Mouse (Mus musculus): ENCODE data around the gene Plod3. TPM values are rescaled to one million over a fixed set of nuclear protein-coding genes. Genes with fewer than 3 reads are reported as not detected.

Gene Plod3
- polyA plus RNA-seq, 1 experiment from 2014 or later: 23.1 TPM

- Histone ChIP-seq H3K4me2 (peak overlapping the region; percentile 90), H3K27ac (ENCODE audit: low read depth, low read length) (peak overlapping the region; percentile 76), H3K4me3 (ENCODE audit: low read depth, low read length) (peak overlapping the region; percentile 66), H3K9me3 (ENCODE audit: control insufficient read depth, low read length) (no peaks in the 10 kb centered on the region), H3K4me1 (ENCODE audit: control insufficient read depth, insufficient read depth, low read length) (peaks cover 9% of the 10 kb centered on the region), H3K9ac (ENCODE audit: low read length) (peak overlapping the region; percentile 70), H3K36me3 (ENCODE audit: control insufficient read depth, insufficient read depth, low read length) (peaks cover 18% of the 10 kb centered on the region), H3K27me3 (ENCODE audit: control insufficient read depth, insufficient read depth, low read length) (no peaks in the 10 kb centered on the region)
- DNase-seq (ENCODE audit: low spot score, missing footprints) (no peak), ATAC-seq (ENCODE audit: low FRiP score) (peak; percentile 60)
- WGBS: 28% methylated on average over 5 of the region's 5 CpGs
These were observed 25.4 kb upstream of the Plod3 start for GRCm38 (mm10) chr5:136961334-136961982.

- Histone ChIP-seq H3K36me3 (ENCODE audit: control insufficient read depth, insufficient read depth, low read length) (peaks cover 18% of the 10 kb centered on the region), H3K4me2 (peak overlapping the region; percentile 90), H3K27me3 (ENCODE audit: control insufficient read depth, insufficient read depth, low read length) (no peaks in the 10 kb centered on the region), H3K27ac (ENCODE audit: low read depth, low read length) (peak overlapping the region; percentile 76), H3K9me3 (ENCODE audit: control insufficient read depth, low read length) (no peaks in the 10 kb centered on the region), H3K9ac (ENCODE audit: low read length) (peak overlapping the region; percentile 70), H3K4me3 (ENCODE audit: low read depth, low read length) (peak overlapping the region; percentile 66), H3K4me1 (ENCODE audit: control insufficient read depth, insufficient read depth, low read length) (peaks cover 9% of the 10 kb centered on the region)
- WGBS: 1% methylated on average over 20 of the region's 20 CpGs
- peak; percentile 99 for DNase-seq (ENCODE audit: low spot score, missing footprints)
- peak; percentile 92 for ATAC-seq (ENCODE audit: low FRiP score)
These were observed 24.8 kb upstream of the Plod3 start for GRCm38 (mm10) chr5:136961983-136962461.

GRCm38 (mm10) chr5:136962501-136962900 is 24.3 kb upstream of the Plod3 start:
- Histone ChIP-seq H3K9me3 (ENCODE audit: control insufficient read depth, low read length) (no peaks in the 10 kb centered on the region), H3K9ac (ENCODE audit: low read length) (peak overlapping the region; percentile 70), H3K36me3 (ENCODE audit: control insufficient read depth, insufficient read depth, low read length) (peaks cover 18% of the 10 kb centered on the region), H3K4me2 (peak overlapping the region; percentile 90), H3K4me1 (ENCODE audit: control insufficient read depth, insufficient read depth, low read length) (peaks cover 9% of the 10 kb centered on the region), H3K27me3 (ENCODE audit: control insufficient read depth, insufficient read depth, low read length) (no peaks in the 10 kb centered on the region), H3K27ac (ENCODE audit: low read depth, low read length) (peak overlapping the region; percentile 76), H3K4me3 (ENCODE audit: low read depth, low read length) (peak overlapping the region; percentile 66)
- WGBS: under 1% methylated on average over 10 of the region's 10 CpGs
- DNase-seq (ENCODE audit: low spot score, missing footprints) (peak; percentile 98), ATAC-seq (ENCODE audit: low FRiP score) (peak; percentile 71)

GRCm38 (mm10) chr5:136962966-136963540 is 23.8 kb upstream of the Plod3 start:
- Histone ChIP-seq H3K4me3 (ENCODE audit: low read depth, low read length) (peak overlapping the region; percentile 66), H3K27me3 (ENCODE audit: control insufficient read depth, insufficient read depth, low read length) (no peaks in the 10 kb centered on the region), H3K9me3 (ENCODE audit: control insufficient read depth, low read length) (no peaks in the 10 kb centered on the region), H3K36me3 (ENCODE audit: control insufficient read depth, insufficient read depth, low read length) (peaks cover 18% of the 10 kb centered on the region), H3K9ac (ENCODE audit: low read length) (peak overlapping the region; percentile 70), H3K4me2 (peak overlapping the region; percentile 90), H3K27ac (ENCODE audit: low read depth, low read length) (no peak overlapping the region), H3K4me1 (ENCODE audit: control insufficient read depth, insufficient read depth, low read length) (peaks cover 9% of the 10 kb centered on the region)
- WGBS: 73% methylated on average over 8 of the region's 8 CpGs
- DNase-seq (ENCODE audit: low spot score, missing footprints): no peak
- no peak for ATAC-seq (ENCODE audit: low FRiP score)

GRCm38 (mm10) chr5:136965210-136965609 is 21.6 kb upstream of the Plod3 start:
- Histone ChIP-seq H3K36me3 (ENCODE audit: control insufficient read depth, insufficient read depth, low read length) (peaks cover 18% of the 10 kb centered on the region), H3K4me3 (ENCODE audit: low read depth, low read length) (no peak overlapping the region), H3K9me3 (ENCODE audit: control insufficient read depth, low read length) (no peaks in the 10 kb centered on the region), H3K27ac (ENCODE audit: low read depth, low read length) (no peak overlapping the region), H3K9ac (ENCODE audit: low read length) (no peak overlapping the region), H3K27me3 (ENCODE audit: control insufficient read depth, insufficient read depth, low read length) (no peaks in the 10 kb centered on the region), H3K4me2 (no peak overlapping the region), H3K4me1 (ENCODE audit: control insufficient read depth, insufficient read depth, low read length) (peaks cover 9% of the 10 kb centered on the region)
- ATAC-seq (ENCODE audit: low FRiP score) (no peak), DNase-seq (ENCODE audit: low spot score, missing footprints) (no peak)
- 93% methylated on average over 9 of the region's 9 CpGs for WGBS

GRCm38 (mm10) chr5:136965686-136966085 is 21.1 kb upstream of the Plod3 start:
- H3K4me1 ChIP-seq (ENCODE audit: control insufficient read depth, insufficient read depth, low read length): peaks cover 9% of the 10 kb centered on the region
- no peak overlapping the region for H3K4me3 ChIP-seq (ENCODE audit: low read depth, low read length)
- H3K36me3 ChIP-seq (ENCODE audit: control insufficient read depth, insufficient read depth, low read length): peaks cover 18% of the 10 kb centered on the region
- H3K27me3 ChIP-seq (ENCODE audit: control insufficient read depth, insufficient read depth, low read length): no peaks in the 10 kb centered on the region
- DNase-seq (ENCODE audit: low spot score, missing footprints) (no peak), ATAC-seq (ENCODE audit: low FRiP score) (no peak)
- WGBS: 93% methylated on average over 8 of the region's 8 CpGs
- H3K4me2 ChIP-seq: no peak overlapping the region
- H3K27ac ChIP-seq (ENCODE audit: low read depth, low read length): no peak overlapping the region
- H3K9me3 ChIP-seq (ENCODE audit: control insufficient read depth, low read length): no peaks in the 10 kb centered on the region
- H3K9ac ChIP-seq (ENCODE audit: low read length): no peak overlapping the region

GRCm38 (mm10) chr5:136966331-136966730 is 20.5 kb upstream of the Plod3 start, which contains the start of gene Cldn15:
Gene Cldn15, plus strand, starts transcription at chr5:136966616.
- no peak within 1 kb of the TSS for H3K4me3 ChIP-seq (ENCODE audit: low read depth, low read length)
- no peaks in the 10 kb centered on the region for H3K9me3 ChIP-seq (ENCODE audit: control insufficient read depth, low read length)
- DNase-seq (ENCODE audit: low spot score, missing footprints) (no peak), ATAC-seq (ENCODE audit: low FRiP score) (no peak)
- WGBS: 86% methylated on average over 5 of the region's 6 CpGs
- peaks cover 6% of the 10 kb centered on the region for H3K4me1 ChIP-seq (ENCODE audit: control insufficient read depth, insufficient read depth, low read length)
- H3K27me3 ChIP-seq (ENCODE audit: control insufficient read depth, insufficient read depth, low read length): no peaks in the 10 kb centered on the region
- no peak within 1 kb of the TSS for H3K27ac ChIP-seq (ENCODE audit: low read depth, low read length)
- no peak within 1 kb of the TSS for H3K4me2 ChIP-seq
- no peak within 1 kb of the TSS for H3K9ac ChIP-seq (ENCODE audit: low read length)
- H3K36me3 ChIP-seq (ENCODE audit: control insufficient read depth, insufficient read depth, low read length): peaks cover 18% of the 10 kb centered on the region

GRCm38 (mm10) chr5:136966861-136967455 is 19.9 kb upstream of the Plod3 start:
- Histone ChIP-seq H3K4me1 (ENCODE audit: control insufficient read depth, insufficient read depth, low read length) (peaks cover 5% of the 10 kb centered on the region), H3K9ac (ENCODE audit: low read length) (no peak overlapping the region), H3K4me3 (ENCODE audit: low read depth, low read length) (no peak overlapping the region), H3K36me3 (ENCODE audit: control insufficient read depth, insufficient read depth, low read length) (peaks cover 18% of the 10 kb centered on the region), H3K27ac (ENCODE audit: low read depth, low read length) (no peak overlapping the region), H3K4me2 (no peak overlapping the region), H3K27me3 (ENCODE audit: control insufficient read depth, insufficient read depth, low read length) (no peaks in the 10 kb centered on the region), H3K9me3 (ENCODE audit: control insufficient read depth, low read length) (no peaks in the 10 kb centered on the region)
- DNase-seq (ENCODE audit: low spot score, missing footprints) (no peak), ATAC-seq (ENCODE audit: low FRiP score) (no peak)
- 90% methylated on average over 4 of the region's 4 CpGs for WGBS

GRCm38 (mm10) chr5:136967592-136967991 is 19.2 kb upstream of the Plod3 start:
- WGBS: 73% methylated on average over 10 of the region's 10 CpGs
- Histone ChIP-seq H3K27me3 (ENCODE audit: control insufficient read depth, insufficient read depth, low read length) (no peaks in the 10 kb centered on the region), H3K4me1 (ENCODE audit: control insufficient read depth, insufficient read depth, low read length) (peaks cover 5% of the 10 kb centered on the region), H3K9me3 (ENCODE audit: control insufficient read depth, low read length) (no peaks in the 10 kb centered on the region), H3K36me3 (ENCODE audit: control insufficient read depth, insufficient read depth, low read length) (peaks cover 18% of the 10 kb centered on the region), H3K27ac (ENCODE audit: low read depth, low read length) (no peak overlapping the region), H3K4me2 (no peak overlapping the region), H3K9ac (ENCODE audit: low read length) (no peak overlapping the region), H3K4me3 (ENCODE audit: low read depth, low read length) (no peak overlapping the region)
- ATAC-seq (ENCODE audit: low FRiP score) (no peak), DNase-seq (ENCODE audit: low spot score, missing footprints) (no peak)

Measured in midbrain, embryonic 11.5 days (tissue).